ENCODE assay signal across 14 mouse cellular contexts in genomic region chr6:83749286-83749685, GRCm38 (mm10). TPM values are rescaled to one million over a fixed set of nuclear protein-coding genes. Genes with fewer than 3 reads are reported as not detected.
"Had no signal": no experiment of that assay in that cellular context is flagged by ENCODE, and none has a peak within 500 bp of the region (broad histone marks: within the 10 kb centered on the region; RNA-seq: fewer than 3 reads in every experiment).

No protein-coding gene starts in this region.

- H3K9ac ChIP-seq: liver, embryonic 14.5 days had no signal

- ATAC-seq: intestine, embryonic 16.5 days had no signal

- H3K9me3 ChIP-seq: kidney, embryonic 15.5 days had no signal

- H3K27ac ChIP-seq: kidney, embryonic 15.5 days; liver, embryonic 14.5 days; stomach, postnatal 0 days had no signal

- H3K4me1 ChIP-seq: kidney, embryonic 15.5 days had no signal

- H3K36me3 ChIP-seq: kidney, embryonic 15.5 days had no signal

- DNase-seq: kidney, adult 2 months; kidney, postnatal 14 days; liver; lung, adult 18-20 months; thymus, postnatal 4 days had no signal

- H3K4me3 ChIP-seq: kidney, embryonic 15.5 days had no signal

RNA-seq across cellular contexts. Expression of gene Atp6v1b1, which starts 6.5 kb away (rescaled TPM):
- polyA plus RNA-seq: intestine, embryonic 16.5 days; large intestine, adult 2 months; limb, embryonic 11.5 days; neural tube, embryonic 14.5 days had no signal

RNA-seq across cellular contexts. Expression of gene Ankrd53, which starts 13.2 kb away (rescaled TPM):
- polyA plus RNA-seq: intestine, embryonic 16.5 days; kidney, embryonic 15.5 days; large intestine, adult 2 months; lung, embryonic 16.5 days; stomach, postnatal 0 days had no signal

RNA-seq across cellular contexts. Expression of gene Vax2, which starts 38.2 kb away (rescaled TPM):
- polyA plus RNA-seq: intestine, embryonic 16.5 days; kidney, adult 2 months; kidney, embryonic 15.5 days; large intestine, adult 2 months; liver, embryonic 14.5 days; lung, embryonic 16.5 days; midbrain, postnatal 0 days; neural tube, embryonic 14.5 days; stomach, postnatal 0 days had no signal
